Mouse (Mus musculus) heart, adult 2 months (tissue): ENCODE measurements around the gene Supv3l1. TPM values are rescaled to one million over a fixed set of nuclear protein-coding genes. Genes with fewer than 3 reads are reported as not detected.
"Not testable (repeated sequence)": the region's sequence is repeated elsewhere in the genome, so short reads cannot be mapped to it uniquely, and the experiment has no call there.

Experiments
- DNase-seq, 2 experiments: peaks; one replicate each; pipeline ENCODE4 v3.0.0; 2021
- H3K27ac ChIP-seq: fragments of 200-600 bp; 2 replicates; pipeline ENCODE4 v1.8.1; 2022
- H3K27me3 ChIP-seq: fragments of 200-500 bp; 2 replicates; pipeline ENCODE4 v1.6.1; 2012; ENCODE audit warnings: mild to moderate bottlenecking, low read length, inconsistent platforms, mixed read lengths; ENCODE audit not compliant: control insufficient read depth, insufficient read depth
- H3K36me3 ChIP-seq: fragments of 200-500 bp; 2 replicates; pipeline ENCODE4 v1.6.1; 2012; ENCODE audit warnings: low read length, inconsistent platforms; ENCODE audit not compliant: control insufficient read depth, insufficient read depth
- H3K4me1 ChIP-seq: fragments of 200-500 bp; 2 replicates; pipeline ENCODE4 v1.6.1; 2011; ENCODE audit warnings: low read length; ENCODE audit not compliant: control insufficient read depth, insufficient read depth
- H3K4me3 ChIP-seq: fragments of 200-600 bp; 2 replicates; pipeline ENCODE4 v1.8.1; 2022
- H3K79me2 ChIP-seq: fragments of 200-500 bp; replicated peaks from 2 replicates; pipeline ENCODE4 v1.6.1; 2012; ENCODE audit warnings: mild to moderate bottlenecking, inconsistent platforms, low read length, moderate library complexity, mixed read lengths; ENCODE audit not compliant: control insufficient read depth, insufficient read depth
- H3K9ac ChIP-seq: fragments of 200-500 bp; 2 replicates; pipeline ENCODE4 v1.6.1; 2012; ENCODE audit warnings: low read depth, mild to moderate bottlenecking, control low read depth, inconsistent platforms, low read length, mixed read lengths
- CTCF ChIP-seq: fragments of 200-600 bp; IDR thresholded peaks from 2 replicates; pipeline ENCODE4 v1.8.1; 2022; ENCODE audit warnings: antibody characterized with exemption, mild to moderate bottlenecking, moderate library complexity
- EP300 ChIP-seq: fragments of 200-500 bp; IDR thresholded peaks from 2 replicates; pipeline ENCODE4 v1.6.1; 2011; ENCODE audit warnings: low read depth, low read length, control low read depth; ENCODE audit not compliant: insufficient read depth
- POLR2A ChIP-seq: fragments of 200-500 bp; IDR thresholded peaks from 2 replicates; pipeline ENCODE4 v1.6.1; 2011; ENCODE audit warnings: mild to moderate bottlenecking, low read depth, low read length, control low read depth; ENCODE audit not compliant: insufficient read depth
- WGBS: fragments of 180-500 bp; shearing (Covaris S2); methylation state at CpG from one replicate; pipeline ENCODE4 v1.1.7; 2018; 5-methylcytosine and 5-hydroxymethylcytosine counted together
- intact Hi-C: fragments of 180-260 bp; cut with DNase I; formaldehyde crosslinking; loops from one replicate; pipeline ENCODE4 v1.15.1; 2025
- polyA plus RNA-seq: library from polyadenylated mRNA; depleted of rRNA; stranded (reverse); fragments of >200 nt; gene quantifications from 2 replicates; pipeline ENCODE4 v1.2.3, GENCODE M21; 2012
- total RNA-seq, 2 experiments: library from RNA; stranded (reverse); gene quantifications; 2 replicates each; pipeline ENCODE4 v1.2.3; 2021

Supv3l1 gene
- total and polyA plus RNA-seq, 3 experiments = 25.4 to 36.7 (median 36.0) TPM

DNA sequence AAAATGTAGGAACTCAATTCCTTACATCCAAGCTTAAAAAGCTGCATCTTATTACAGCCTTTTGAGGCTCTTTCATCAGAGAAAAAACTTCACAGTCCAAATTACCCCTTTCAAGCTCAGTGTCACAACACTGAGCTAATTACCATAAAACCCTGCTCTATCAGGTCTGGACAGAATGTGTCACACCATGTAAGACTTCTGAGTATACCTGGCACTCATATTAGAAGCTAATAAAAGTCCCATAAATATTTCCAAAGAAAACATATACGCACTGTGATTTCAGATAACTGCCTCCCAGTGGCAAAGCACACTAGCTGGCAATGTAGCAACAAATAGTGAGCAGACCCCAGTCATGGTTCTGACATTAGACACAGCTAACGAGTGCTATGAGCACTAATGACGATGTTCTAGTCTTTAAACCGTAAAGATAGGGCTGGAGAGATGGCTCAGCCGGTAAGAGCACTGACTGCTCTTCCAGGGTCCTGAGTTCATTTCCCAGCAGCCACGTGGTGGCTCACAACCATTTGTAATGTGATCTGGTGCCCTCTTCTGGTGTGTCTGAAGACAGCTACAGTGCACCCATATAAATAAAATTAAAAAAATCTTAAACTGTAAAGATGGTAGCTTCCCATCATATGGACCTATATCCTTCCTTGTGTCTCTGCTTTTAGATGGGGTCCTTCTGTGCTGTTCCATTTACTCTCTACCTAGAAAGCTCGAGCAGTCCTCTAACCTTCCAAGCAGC, 31.7 kb upstream of the Supv3l1 start:
- DNase-seq = no peak
- Histone ChIP-seq H3K79me2 (peaks cover 6% of the 10 kb centered on the region), H3K27ac (no peak overlapping the region), H3K4me1 (peaks cover 3% of the 10 kb centered on the region), H3K9ac (no peak overlapping the region), H3K27me3 (no peaks in the 10 kb centered on the region), H3K4me3 (no peak overlapping the region), H3K36me3 (peaks cover 17% of the 10 kb centered on the region)
- no peak for TF ChIP-seq EP300
- TF ChIP-seq POLR2A = no peak
- TF ChIP-seq CTCF = no peak; the same call in 1 of the 2 replicates
- WGBS = 72% methylated on average over 7 of the region's 7 CpGs
- intact Hi-C loops = no loop called here

DNA sequence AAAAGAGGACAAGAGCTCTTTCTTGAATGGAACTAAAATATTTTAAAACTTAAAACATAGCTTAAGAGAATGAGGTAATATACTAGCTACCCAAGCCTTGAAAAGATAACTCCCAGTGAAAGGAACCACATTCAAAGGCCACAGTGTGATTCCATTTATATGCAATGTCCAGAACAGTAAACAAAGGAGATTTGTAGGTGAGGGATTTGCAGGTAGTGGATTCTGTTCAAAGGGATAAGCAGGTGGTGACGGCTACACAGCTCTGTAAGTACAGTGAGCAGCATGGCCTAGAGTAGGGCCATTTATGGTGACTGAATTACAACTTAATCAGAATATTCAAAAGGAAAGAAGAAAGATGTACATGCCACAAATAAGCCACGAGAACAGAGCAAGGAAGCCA, 27.4 kb upstream of the Supv3l1 start:
- H3K36me3 ChIP-seq = peaks cover 15% of the 10 kb centered on the region
- no peak overlapping the region for H3K27ac ChIP-seq
- H3K79me2 ChIP-seq = peaks cover 6% of the 10 kb centered on the region
- no peaks in the 10 kb centered on the region for H3K27me3 ChIP-seq
- intact Hi-C loops = no loop called here
- H3K9ac ChIP-seq = no peak overlapping the region
- no peak overlapping the region for H3K4me3 ChIP-seq
- 71% methylated on average over 2 of the region's 2 CpGs for WGBS
- H3K4me1 ChIP-seq = peaks cover 2% of the 10 kb centered on the region
- no peak for TF ChIP-seq EP300
- no peak for TF ChIP-seq POLR2A
- no peak for TF ChIP-seq CTCF
- DNase-seq = no peak

DNA sequence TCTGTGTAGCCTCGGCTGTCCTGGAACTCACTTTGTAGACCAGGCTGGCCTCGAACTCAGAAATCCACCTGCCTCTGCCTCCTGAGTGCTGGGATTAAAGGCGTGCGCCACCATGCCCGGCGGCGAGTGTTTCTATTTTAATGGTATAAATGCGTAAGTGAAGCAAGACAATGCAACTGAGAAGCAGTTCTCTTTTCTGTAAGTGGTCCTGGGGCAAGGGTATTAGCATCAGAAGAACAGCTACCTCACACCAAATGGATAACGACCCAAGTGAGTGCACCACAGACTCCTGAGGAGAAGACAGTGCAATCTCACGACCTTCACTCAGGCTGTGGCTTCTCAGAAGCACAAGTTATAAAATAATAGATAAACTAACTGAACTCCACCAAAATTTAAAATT, 25.4 kb upstream of the Supv3l1 start:
- Histone ChIP-seq H3K9ac (no peak overlapping the region), H3K4me3 (no peak overlapping the region), H3K27me3 (no peaks in the 10 kb centered on the region), H3K79me2 (peaks cover 6% of the 10 kb centered on the region), H3K4me1 (peaks cover 2% of the 10 kb centered on the region), H3K27ac (no peak overlapping the region), H3K36me3 (peaks cover 13% of the 10 kb centered on the region)
- WGBS = 92% methylated on average over 10 of the region's 10 CpGs
- no peak for DNase-seq
- intact Hi-C loops = no loop called here
- no peak for TF ChIP-seq CTCF
- no peak for TF ChIP-seq POLR2A

DNA sequence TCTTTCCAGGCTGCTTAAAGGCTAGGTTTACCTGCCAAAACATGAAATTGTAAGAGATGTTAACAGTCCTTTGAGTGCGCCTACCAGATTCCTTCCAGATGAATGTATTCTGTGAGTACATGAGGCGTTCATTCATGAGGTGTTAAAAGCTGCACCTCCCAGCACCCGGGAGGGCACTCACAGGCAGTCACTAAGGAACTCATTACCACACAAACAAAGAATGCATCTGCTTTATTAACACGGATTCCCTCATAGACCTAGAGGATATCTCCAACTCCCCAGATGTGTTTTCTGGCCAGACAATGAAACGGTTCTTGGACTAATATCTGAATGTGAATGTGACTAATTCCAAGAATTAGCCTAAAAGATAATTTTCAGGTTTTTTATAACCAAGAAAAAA, 21.6 kb upstream of the Supv3l1 start:
- Histone ChIP-seq H3K27ac (no peak overlapping the region), H3K4me1 (no peaks in the 10 kb centered on the region), H3K27me3 (no peaks in the 10 kb centered on the region), H3K4me3 (no peak overlapping the region), H3K9ac (no peak overlapping the region), H3K79me2 (peaks cover 1% of the 10 kb centered on the region), H3K36me3 (no peaks in the 10 kb centered on the region; the same call in 1 of the 2 replicates)
- DNase-seq = no peak
- WGBS = 39% methylated on average over 5 of the region's 5 CpGs
- no peak for TF ChIP-seq EP300
- TF ChIP-seq POLR2A = no peak
- TF ChIP-seq CTCF = no peak
- intact Hi-C loops = no loop called here

DNA sequence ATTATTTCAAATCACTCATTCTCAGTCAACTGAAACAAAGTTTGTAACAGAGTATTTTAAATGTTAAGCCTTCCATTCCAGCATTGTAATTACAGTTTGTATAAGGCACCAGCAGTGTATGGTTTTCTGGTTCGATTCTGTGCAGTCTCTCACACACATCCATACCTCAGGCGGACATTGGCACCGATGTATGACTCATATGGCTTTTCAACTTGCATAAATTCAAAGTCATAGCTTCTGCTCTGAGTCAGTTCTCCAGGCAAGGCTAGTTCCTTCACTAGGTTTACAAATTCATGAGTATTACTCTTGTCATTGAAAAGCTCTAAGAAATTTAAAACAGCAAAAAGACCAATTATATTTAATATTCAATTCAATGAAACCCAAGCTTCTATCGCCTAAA, 20.2 kb upstream of the Supv3l1 start:
- no peaks in the 10 kb centered on the region for H3K27me3 ChIP-seq
- DNase-seq = no peak
- 88% methylated on average over 4 of the region's 4 CpGs for WGBS
- H3K4me1 ChIP-seq = no peaks in the 10 kb centered on the region
- no peak overlapping the region for H3K4me3 ChIP-seq
- no peaks in the 10 kb centered on the region; the same call in 1 of the 2 replicates for H3K36me3 ChIP-seq
- no peak overlapping the region for H3K27ac ChIP-seq
- H3K9ac ChIP-seq = no peak overlapping the region
- TF ChIP-seq CTCF = no peak
- TF ChIP-seq EP300 = no peak
- TF ChIP-seq POLR2A = no peak
- H3K79me2 ChIP-seq = no peaks in the 10 kb centered on the region; the same call in 1 of the 2 replicates
- intact Hi-C loops = no loop called here

DNA sequence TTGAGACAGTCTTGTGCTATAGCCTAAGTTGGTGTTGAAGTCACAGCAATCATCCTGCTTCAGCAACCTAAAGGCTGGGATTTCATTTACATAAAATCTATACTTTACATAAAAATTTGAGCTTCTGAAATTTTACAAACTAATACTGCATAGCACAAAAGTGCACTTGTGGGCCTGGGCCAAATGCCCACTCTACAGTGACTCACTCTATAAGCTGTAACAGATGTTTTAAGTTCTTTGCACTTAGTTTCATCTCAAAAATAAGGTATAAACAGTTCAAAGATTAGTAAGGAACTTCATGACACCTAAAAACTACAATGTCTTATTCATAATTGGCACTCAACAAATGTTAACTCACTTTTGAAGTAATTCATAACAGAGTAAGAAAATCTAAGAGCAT, 11.8 kb upstream of the Supv3l1 start:
- TF ChIP-seq POLR2A (no peak), EP300 (no peak)
- no peaks in the 10 kb centered on the region; the same call in 1 of the 2 replicates for H3K36me3 ChIP-seq
- intact Hi-C loops = no loop called here

DNA sequence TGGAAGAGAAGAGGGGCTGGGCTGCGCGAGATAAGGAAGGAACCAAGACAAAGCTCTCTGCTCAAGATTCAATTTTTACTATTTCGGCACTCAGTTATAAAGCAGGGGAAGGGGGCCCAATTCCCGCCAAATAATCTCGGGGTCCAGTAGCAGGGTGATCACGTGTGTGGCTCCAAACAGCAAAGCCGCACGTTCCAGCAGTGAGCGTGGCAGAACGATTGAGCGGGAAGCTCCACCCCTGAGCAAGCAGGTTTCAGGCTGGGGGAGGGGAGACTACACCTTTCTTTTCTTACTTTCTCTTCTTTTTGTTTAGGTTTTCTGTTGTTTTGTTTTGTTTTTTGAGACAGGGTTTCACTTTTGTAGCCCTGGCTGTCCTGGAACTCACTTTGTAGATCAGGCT, 2.5 kb upstream of the Supv3l1 start:
- intact Hi-C loops, H3K4me3 ChIP-seq, DNase-seq, H3K79me2 ChIP-seq, H3K4me1 ChIP-seq, H3K27ac ChIP-seq, H3K9ac ChIP-seq, H3K36me3 ChIP-seq, H3K27me3 ChIP-seq: not testable (repeated sequence)
- 66% methylated on average over 11 of the region's 11 CpGs for WGBS

More for the DNA sequence above, 11.8 kb upstream of the Supv3l1 start:
- Histone ChIP-seq H3K79me2 (no peaks in the 10 kb centered on the region), H3K4me3 (no peak overlapping the region), H3K27ac (no peak overlapping the region), H3K9ac (no peak overlapping the region), H3K27me3 (no peaks in the 10 kb centered on the region), H3K4me1 (no peaks in the 10 kb centered on the region)
- no peak for DNase-seq
